Mouse (Mus musculus) embryonic facial prominence, embryonic 12.5 days (tissue): ENCODE data around the gene Ctps. TPM values are rescaled to one million over a fixed set of nuclear protein-coding genes. Genes with fewer than 3 reads are reported as not detected.
A peak's percentile ranks its signal among the peaks of the same experiment; 100 is the strongest.

Source experiments
- ATAC-seq: fragments of 200-750 bp; cut with Nextera tagmentation; 2 replicates; pipeline ENCODE4 v1.8.0; 2017; ENCODE audit not compliant: insufficient number of reproducible peaks, insufficient read depth, low FRiP score, low TSS enrichment
- H3K27ac ChIP-seq: fragments of 300-500 bp; sonication (generic); 2 replicates; pipeline ENCODE4 v1.5.1; 2016; ENCODE audit warnings: mild to moderate bottlenecking
- H3K27me3 ChIP-seq: fragments of 300-500 bp; sonication (generic); 2 replicates; pipeline ENCODE4 v1.6.1; 2016; ENCODE audit warnings: mild to moderate bottlenecking, moderate library complexity
- H3K36me3 ChIP-seq: fragments of 300-500 bp; sonication (generic); 2 replicates; pipeline ENCODE4 v1.6.1; 2016; ENCODE audit warnings: mild to moderate bottlenecking
- H3K4me1 ChIP-seq: fragments of 300-500 bp; sonication (generic); 2 replicates; pipeline ENCODE4 v1.6.1; 2016
- H3K4me2 ChIP-seq: fragments of 300-500 bp; sonication (generic); replicated peaks from 2 replicates; pipeline ENCODE4 v1.6.1; 2016; ENCODE audit warnings: mild to moderate bottlenecking, moderate library complexity
- H3K4me3 ChIP-seq: fragments of 300-500 bp; sonication (generic); 2 replicates; pipeline ENCODE4 v1.5.1; 2016; ENCODE audit warnings: mild to moderate bottlenecking
- H3K9ac ChIP-seq: fragments of 300-500 bp; sonication (generic); 2 replicates; pipeline ENCODE4 v1.6.1; 2016; ENCODE audit warnings: mild to moderate bottlenecking, moderate library complexity
- H3K9me3 ChIP-seq: fragments of 300-500 bp; sonication (generic); 2 replicates; pipeline ENCODE4 v1.6.1; 2016; ENCODE audit warnings: mild to moderate bottlenecking, moderate library complexity
- WGBS: fragments of 180-500 bp; shearing (Covaris S2); methylation state at CpG from one replicate; pipeline ENCODE4 v1.1.7; 2016; 5-methylcytosine and 5-hydroxymethylcytosine counted together
- polyA plus RNA-seq: library from polyadenylated mRNA; unstranded; fragments of >200 nt; fragmentation: Nextera tagmentation; extraction: Ambion mirVana; gene quantifications from 2 replicates; pipeline ENCODE4 v1.2.1, GENCODE M21; 2016

The Ctps gene
- polyA plus RNA-seq, 1 experiment from 2014 or later, result 112 TPM

DNA sequence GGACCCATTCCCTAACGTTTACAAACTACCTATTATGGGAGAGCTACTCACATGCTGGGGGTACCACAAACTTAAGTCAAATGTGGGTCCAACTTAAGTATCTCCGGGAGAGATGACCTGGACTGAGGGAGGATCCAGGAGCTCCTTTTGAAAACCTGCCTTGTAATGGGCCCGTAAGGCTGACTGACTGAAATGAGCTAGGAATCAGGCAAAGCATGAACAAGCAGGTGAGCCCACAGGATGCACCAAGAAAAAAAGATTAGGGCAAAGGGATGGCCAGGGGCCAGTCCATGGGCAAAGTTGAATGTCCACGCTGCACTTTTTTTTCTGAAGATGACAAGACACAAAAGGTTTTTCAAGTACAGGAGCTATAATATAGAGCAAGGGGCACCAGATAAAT is 1.1 kb downstream of the Ctps start:
- Histone ChIP-seq H3K27me3 (no peaks in the 10 kb centered on the region), H3K9ac (peak overlapping the region; percentile 84), H3K4me3 (peak overlapping the region; percentile 63), H3K27ac (no peak overlapping the region), H3K9me3 (no peaks in the 10 kb centered on the region), H3K4me1 (peaks cover 20% of the 10 kb centered on the region), H3K4me2 (peak overlapping the region; percentile 70), H3K36me3 (peaks cover 15% of the 10 kb centered on the region)
- no peak for ATAC-seq
- 5% methylated on average over 4 of the region's 4 CpGs for WGBS

DNA sequence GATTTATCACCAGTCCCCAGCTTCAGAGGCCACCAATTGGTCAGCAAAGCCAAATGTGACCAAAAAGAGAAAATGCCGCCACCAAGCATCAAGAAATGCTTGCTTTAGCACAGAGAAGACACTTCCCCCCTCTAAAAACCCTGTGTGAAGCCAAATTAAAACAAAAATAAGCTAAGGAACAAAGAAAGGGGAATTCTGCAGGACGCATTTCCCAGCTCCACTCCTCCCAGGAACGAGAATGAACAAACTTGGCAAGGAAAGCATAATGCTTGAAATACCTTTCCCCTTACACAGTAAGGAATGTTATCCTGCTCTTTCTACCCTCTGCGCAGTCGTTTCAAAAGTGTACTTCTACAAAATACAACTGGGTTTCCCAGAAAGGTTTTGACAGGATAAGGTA is 2.1 kb downstream of the Ctps start:
- WGBS, result 48% methylated on average over 5 of the region's 5 CpGs
- Histone ChIP-seq H3K4me3 (no peak overlapping the region), H3K9ac (0 out of 2 replicates have a peak overlapping the region, but pooled peaks have one; percentile 5), H3K4me1 (peaks cover 20% of the 10 kb centered on the region), H3K36me3 (peaks cover 19% of the 10 kb centered on the region), H3K4me2 (peak overlapping the region; percentile 70), H3K9me3 (no peaks in the 10 kb centered on the region), H3K27me3 (no peaks in the 10 kb centered on the region), H3K27ac (peak overlapping the region; percentile 51; the same call in 1 of the 2 replicates)
- no peak for ATAC-seq

DNA sequence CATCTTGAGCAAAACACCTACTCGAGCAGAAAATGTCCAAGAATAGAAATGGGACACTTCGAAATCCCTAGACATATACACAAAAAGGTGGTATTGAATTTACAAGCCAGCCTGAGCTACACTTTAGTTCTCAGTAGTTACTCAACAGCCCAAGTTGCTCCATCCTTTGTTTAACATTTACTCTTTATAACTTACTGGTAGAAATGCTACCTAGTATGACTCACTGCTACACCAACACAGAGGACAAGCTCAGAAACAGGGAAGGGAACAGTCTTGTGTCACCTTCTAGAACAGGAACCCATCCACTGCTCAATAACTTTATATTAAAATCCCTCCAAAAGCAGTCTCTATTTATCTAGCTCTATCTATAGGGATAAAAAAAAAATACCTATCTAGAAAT is 4.3 kb downstream of the Ctps start:
- Histone ChIP-seq H3K4me2 (no peak overlapping the region), H3K9me3 (no peaks in the 10 kb centered on the region), H3K4me1 (peaks cover 16% of the 10 kb centered on the region), H3K27me3 (no peaks in the 10 kb centered on the region), H3K9ac (no peak overlapping the region), H3K4me3 (no peak overlapping the region), H3K27ac (no peak overlapping the region), H3K36me3 (peaks cover 36% of the 10 kb centered on the region)
- no peak for ATAC-seq
- WGBS, result 85% methylated on average over 2 of the region's 2 CpGs

DNA sequence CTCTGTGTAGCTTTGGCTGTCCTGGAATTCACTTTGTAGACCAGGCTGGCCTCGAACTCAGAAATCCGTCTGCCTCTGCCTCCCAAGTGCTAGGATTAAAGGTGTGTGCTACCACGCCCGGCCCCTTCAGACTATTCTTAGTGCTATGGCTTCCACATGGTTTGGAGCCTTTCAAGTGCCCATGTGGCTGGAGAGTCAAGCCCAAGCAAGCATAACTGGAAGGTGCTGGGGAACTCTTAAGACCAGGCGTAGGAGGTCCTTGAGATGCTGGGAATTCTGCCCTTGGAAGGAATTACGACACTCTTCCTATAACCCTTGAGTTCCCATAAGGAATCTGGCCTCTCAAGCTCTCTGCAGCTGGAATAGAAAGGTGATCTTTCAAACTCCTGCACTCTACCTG is 13.5 kb downstream of the Ctps start:
- H3K4me2 ChIP-seq, result no peak overlapping the region
- no peaks in the 10 kb centered on the region for H3K27me3 ChIP-seq
- no peak overlapping the region for H3K27ac ChIP-seq
- H3K4me3 ChIP-seq, result no peak overlapping the region
- peaks cover 78% of the 10 kb centered on the region for H3K36me3 ChIP-seq
- H3K4me1 ChIP-seq, result no peaks in the 10 kb centered on the region
- 95% methylated on average over 6 of the region's 6 CpGs for WGBS
- H3K9ac ChIP-seq, result no peak overlapping the region
- no peak for ATAC-seq
- H3K9me3 ChIP-seq, result no peaks in the 10 kb centered on the region

DNA sequence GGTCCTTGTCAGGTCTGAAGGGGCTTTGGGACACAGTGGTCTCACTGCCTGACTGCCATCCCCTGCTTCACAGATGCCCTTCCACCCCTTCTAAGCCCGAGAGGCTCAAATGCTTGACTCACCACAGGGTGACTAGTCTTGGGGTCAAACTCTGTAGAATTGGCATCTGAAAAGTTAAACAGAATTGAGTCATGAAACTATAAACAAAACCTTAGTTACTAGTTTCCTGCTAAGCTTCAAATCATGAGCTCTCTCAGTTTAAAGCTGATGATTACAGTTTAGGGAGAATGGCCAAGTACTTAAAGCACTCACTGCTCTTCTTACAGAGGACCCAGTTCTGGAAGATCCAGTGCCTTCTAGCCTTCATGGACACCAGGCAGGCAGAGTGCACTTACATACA is 25.2 kb downstream of the Ctps start:
- H3K27ac ChIP-seq, result no peak overlapping the region
- no peak overlapping the region for H3K4me2 ChIP-seq
- H3K9ac ChIP-seq, result no peak overlapping the region
- no peaks in the 10 kb centered on the region for H3K27me3 ChIP-seq
- no peaks in the 10 kb centered on the region for H3K9me3 ChIP-seq
- H3K36me3 ChIP-seq, result peaks cover 94% of the 10 kb centered on the region
- WGBS, result 85% methylated on average over 1 of the region's 1 CpGs
- no peaks in the 10 kb centered on the region for H3K4me1 ChIP-seq
- H3K4me3 ChIP-seq, result no peak overlapping the region
- ATAC-seq, result no peak

DNA sequence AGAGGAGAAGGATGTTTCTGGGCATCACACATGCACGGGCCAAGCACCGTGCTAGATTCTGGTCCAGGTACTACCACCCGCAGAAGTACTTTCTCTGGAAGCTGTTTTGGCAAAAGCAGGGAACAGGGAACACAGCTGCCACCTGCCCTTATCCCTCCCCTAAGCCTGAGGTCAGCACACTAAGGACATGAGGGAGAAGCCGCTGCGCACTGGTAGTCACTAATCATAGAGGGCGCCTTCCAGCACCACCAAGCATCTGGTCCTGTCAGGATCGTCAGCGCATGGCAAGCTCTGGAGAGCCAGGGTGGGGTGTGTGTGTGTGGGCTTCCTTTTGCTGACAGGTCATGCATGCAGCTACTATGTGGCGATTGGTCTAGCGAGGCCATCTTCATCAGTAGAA is 31.4 kb downstream of the Ctps start:
- WGBS, result 96% methylated on average over 10 of the region's 10 CpGs
- no peaks in the 10 kb centered on the region for H3K9me3 ChIP-seq
- no peaks in the 10 kb centered on the region for H3K27me3 ChIP-seq
- H3K9ac ChIP-seq, result no peak overlapping the region
- no peak for ATAC-seq
- H3K4me2 ChIP-seq, result no peak overlapping the region
- H3K36me3 ChIP-seq, result peaks cover 56% of the 10 kb centered on the region
- H3K4me1 ChIP-seq, result no peaks in the 10 kb centered on the region
- H3K27ac ChIP-seq, result no peak overlapping the region
- H3K4me3 ChIP-seq, result no peak overlapping the region

DNA sequence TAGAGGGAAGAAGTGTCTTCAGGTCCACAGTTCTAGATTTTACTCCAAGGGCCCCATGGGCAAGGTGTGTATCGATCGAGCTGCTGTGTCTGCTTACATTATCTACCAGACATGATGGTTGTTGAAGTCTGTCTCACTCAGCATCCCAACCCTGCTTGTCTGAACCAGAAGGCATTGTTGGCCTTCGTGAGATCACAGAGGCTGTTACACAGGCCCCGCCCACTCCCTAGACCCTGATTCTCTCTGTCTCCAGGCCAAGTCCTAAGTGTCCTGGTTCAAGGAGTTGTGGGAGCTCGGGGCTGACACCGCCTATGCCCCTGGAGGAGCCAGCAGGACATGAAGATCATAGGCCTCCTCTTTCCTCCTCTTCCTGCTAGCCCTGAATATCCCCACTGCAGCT is 38.1 kb downstream of the Ctps start, which contains the start of gene Slfnl1:
Gene Slfnl1 (plus strand): TSS at position 246 of the 400 bp plus-strand sequence.
- Histone ChIP-seq H3K27ac (no peak within 1 kb of the TSS), H3K9ac (no peak within 1 kb of the TSS), H3K36me3 (peaks cover 53% of the 10 kb centered on the region), H3K4me2 (no peak within 1 kb of the TSS), H3K27me3 (no peaks in the 10 kb centered on the region), H3K4me1 (no peaks in the 10 kb centered on the region), H3K9me3 (no peaks in the 10 kb centered on the region), H3K4me3 (no peak within 1 kb of the TSS)
- ATAC-seq, result no peak
- 88% methylated on average over 6 of the region's 6 CpGs for WGBS

DNA sequence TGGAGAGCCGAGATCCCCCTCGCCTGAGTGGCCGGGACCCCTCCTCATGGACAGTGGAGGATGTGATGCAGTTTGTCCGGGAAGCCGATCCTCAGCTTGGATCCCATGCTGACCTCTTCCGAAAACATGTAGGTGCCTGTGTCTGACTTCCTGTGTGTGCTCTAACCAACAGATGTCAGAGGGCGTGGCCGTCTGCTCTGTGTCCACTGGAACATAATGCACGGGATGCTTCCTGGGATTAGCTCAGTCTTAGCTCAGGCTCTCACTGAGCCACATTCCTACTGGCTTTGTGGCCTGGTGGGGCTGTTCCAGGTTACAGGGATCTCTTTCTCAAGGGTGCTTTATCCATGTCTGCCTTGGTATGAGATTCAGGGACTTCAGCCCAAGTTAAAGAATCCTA is 41.9 kb downstream of the Ctps start:
- Histone ChIP-seq H3K27ac (no peak overlapping the region), H3K36me3 (peaks cover 71% of the 10 kb centered on the region), H3K4me2 (no peak overlapping the region), H3K9me3 (no peaks in the 10 kb centered on the region), H3K4me3 (no peak overlapping the region), H3K9ac (no peak overlapping the region), H3K4me1 (no peaks in the 10 kb centered on the region), H3K27me3 (no peaks in the 10 kb centered on the region)
- ATAC-seq, result no peak
- WGBS, result 79% methylated on average over 9 of the region's 9 CpGs

DNA sequence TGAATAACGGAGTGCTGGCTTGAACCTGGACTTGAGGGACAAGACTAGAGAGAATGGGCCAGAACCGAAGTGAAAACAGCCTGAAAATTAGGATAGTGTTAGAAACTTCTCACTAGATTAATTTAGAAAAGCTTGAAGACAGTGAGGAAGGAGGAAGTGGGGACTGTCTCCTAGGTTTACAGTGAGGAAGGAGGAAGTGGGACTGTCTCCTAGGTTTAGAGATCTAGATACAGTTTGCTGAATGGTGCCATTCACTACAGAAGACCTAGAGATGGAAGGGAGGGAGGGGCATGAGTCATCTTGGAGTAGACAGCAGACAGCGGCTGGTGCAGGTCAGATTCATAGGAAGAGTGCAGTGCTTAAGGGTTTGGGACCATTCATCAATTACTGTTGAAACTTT is 47.0 kb downstream of the Ctps start:
- ATAC-seq, result no peak
- 89% methylated on average over 3 of the region's 3 CpGs for WGBS
- H3K4me2 ChIP-seq, result no peak overlapping the region

DNA sequence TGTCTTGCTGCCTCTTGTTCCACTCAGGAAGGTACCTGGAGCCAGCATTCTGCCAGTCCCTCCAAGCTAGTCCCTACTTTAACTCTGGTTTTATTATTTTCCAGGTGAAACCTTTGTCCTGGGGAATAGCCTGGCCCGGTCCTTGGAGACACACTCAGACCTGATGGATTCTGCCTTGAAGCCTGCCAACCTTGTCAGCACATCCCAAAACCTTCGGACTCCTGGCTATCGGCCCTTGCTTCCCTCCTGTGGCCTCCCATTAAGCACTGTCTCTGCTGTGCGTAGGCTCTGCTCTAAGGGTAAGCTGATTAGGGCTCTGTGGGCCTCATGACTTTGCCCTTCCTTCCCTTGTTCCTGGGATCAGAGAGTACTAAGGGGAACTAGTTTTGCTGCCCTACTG is 47.7 kb downstream of the Ctps start:
- no peak for ATAC-seq
- Histone ChIP-seq H3K9ac (no peak overlapping the region), H3K27me3 (no peaks in the 10 kb centered on the region), H3K4me2 (no peak overlapping the region), H3K4me3 (no peak overlapping the region), H3K9me3 (no peaks in the 10 kb centered on the region), H3K36me3 (peaks cover 67% of the 10 kb centered on the region), H3K4me1 (no peaks in the 10 kb centered on the region), H3K27ac (no peak overlapping the region)
- WGBS, result 90% methylated on average over 4 of the region's 4 CpGs

More for the DNA sequence above, 47.0 kb downstream of the Ctps start:
- Histone ChIP-seq H3K9ac (no peak overlapping the region), H3K36me3 (peaks cover 65% of the 10 kb centered on the region), H3K4me1 (no peaks in the 10 kb centered on the region), H3K9me3 (no peaks in the 10 kb centered on the region), H3K4me3 (no peak overlapping the region), H3K27me3 (no peaks in the 10 kb centered on the region), H3K27ac (no peak overlapping the region)

DNA sequence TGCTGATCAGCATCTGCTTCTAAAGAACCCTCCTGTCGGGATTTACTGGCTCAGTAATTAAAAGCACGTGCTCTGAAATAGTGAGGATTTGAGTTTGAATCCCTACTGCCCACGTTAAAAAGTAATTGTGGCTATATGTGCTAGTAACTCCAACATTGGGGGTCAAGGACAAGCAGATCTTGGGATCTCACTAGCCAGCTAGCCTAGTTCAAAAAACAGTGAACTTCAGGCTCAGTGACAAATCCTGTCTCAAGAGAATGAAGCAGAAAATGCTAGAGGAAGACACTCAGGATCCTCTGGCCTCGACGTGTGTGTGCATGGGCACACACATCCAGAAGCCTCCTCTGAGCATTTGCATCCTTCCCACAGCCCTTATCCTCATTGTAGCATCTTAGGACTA is 48.3 kb downstream of the Ctps start:
- Histone ChIP-seq H3K4me3 (no peak overlapping the region), H3K27me3 (no peaks in the 10 kb centered on the region), H3K36me3 (peaks cover 71% of the 10 kb centered on the region), H3K4me1 (no peaks in the 10 kb centered on the region), H3K9ac (no peak overlapping the region), H3K9me3 (no peaks in the 10 kb centered on the region), H3K4me2 (no peak overlapping the region), H3K27ac (no peak overlapping the region)
- 70% methylated on average over 5 of the region's 5 CpGs for WGBS
- no peak for ATAC-seq

DNA sequence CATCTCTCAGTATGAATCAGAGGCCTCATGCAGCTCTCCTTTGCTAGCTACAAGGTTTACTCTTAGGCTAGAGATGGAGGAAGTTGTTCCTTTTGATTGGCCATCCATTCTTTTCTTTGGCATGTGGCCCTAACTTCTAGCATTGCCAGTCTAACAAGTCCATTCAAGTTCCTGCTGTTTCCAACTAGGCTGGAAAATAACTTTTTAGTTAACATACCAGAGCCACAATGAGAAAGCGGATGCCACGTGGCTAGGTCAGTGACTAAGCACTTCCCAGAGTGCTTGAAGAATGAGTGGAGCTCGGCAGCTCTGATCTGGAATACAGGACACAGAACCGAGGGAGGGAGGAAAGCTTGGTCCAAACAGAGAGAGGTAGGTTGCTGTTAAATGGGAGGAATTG is 52.7 kb downstream of the Ctps start:
- WGBS, result 83% methylated on average over 4 of the region's 4 CpGs
- Histone ChIP-seq H3K9ac (no peak overlapping the region), H3K4me2 (no peak overlapping the region), H3K27ac (no peak overlapping the region), H3K27me3 (no peaks in the 10 kb centered on the region), H3K4me3 (no peak overlapping the region), H3K9me3 (no peaks in the 10 kb centered on the region), H3K4me1 (no peaks in the 10 kb centered on the region), H3K36me3 (peaks cover 51% of the 10 kb centered on the region)
- no peak for ATAC-seq

DNA sequence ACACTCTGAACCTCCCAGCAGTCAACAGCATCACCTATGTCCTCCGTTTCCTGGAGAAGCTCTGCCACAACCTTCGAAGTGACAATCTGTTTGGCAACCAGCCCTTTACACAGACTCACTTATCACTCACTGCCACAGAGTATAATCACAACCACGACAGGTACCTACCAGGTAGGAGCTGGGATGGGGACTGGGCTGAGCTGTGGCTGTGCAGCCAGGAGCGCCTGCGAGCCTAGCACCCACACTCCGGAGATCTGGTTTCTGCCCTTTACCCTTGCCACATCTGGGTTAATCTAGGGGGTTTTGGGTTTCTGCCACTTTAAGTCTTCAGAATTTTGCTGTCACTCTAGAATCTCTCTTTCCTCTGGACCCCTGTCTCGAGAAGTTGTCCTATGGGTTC is 53.2 kb downstream of the Ctps start:
- 85% methylated on average over 7 of the region's 7 CpGs for WGBS
- peaks cover 47% of the 10 kb centered on the region for H3K36me3 ChIP-seq
- H3K9me3 ChIP-seq, result no peaks in the 10 kb centered on the region
- no peaks in the 10 kb centered on the region for H3K4me1 ChIP-seq
- H3K9ac ChIP-seq, result no peak overlapping the region
- no peak for ATAC-seq
- no peak overlapping the region for H3K4me2 ChIP-seq
- H3K27ac ChIP-seq, result no peak overlapping the region
- no peak overlapping the region for H3K4me3 ChIP-seq
- no peaks in the 10 kb centered on the region for H3K27me3 ChIP-seq
